Mouse (Mus musculus) lung, postnatal 0 days (tissue): ENCODE measurements at regions not wholly inside any gene's neighbourhood (a gene's known extent, or its start where the extent isn't known, plus 50 kb on each side); places are given as distances from the start of the nearest gene placed in this dataset.

Source experiments
- ATAC-seq: fragments of 200-750 bp; cut with Nextera tagmentation; 2 replicates; pipeline ENCODE4 v1.8.0; 2017; ENCODE audit warnings: moderate library complexity
- DNase-seq: peaks from one replicate; pipeline ENCODE4 v3.0.0-alpha.2; 2016; ENCODE audit warnings: low spot score
- H3K27ac ChIP-seq: fragments of 300-500 bp; sonication (generic); 2 replicates; pipeline ENCODE4 v1.5.1; 2014; ENCODE audit warnings: antibody characterized with exemption, mild to moderate bottlenecking, low read length, mixed read lengths
- H3K27me3 ChIP-seq: fragments of 300-500 bp; sonication (generic); replicated peaks from 2 replicates; pipeline ENCODE4 v1.6.1; 2014; ENCODE audit warnings: low read length, mixed read lengths; ENCODE audit not compliant: insufficient read depth
- H3K36me3 ChIP-seq: fragments of 300-500 bp; sonication (generic); 2 replicates; pipeline ENCODE4 v1.6.1; 2014; ENCODE audit warnings: low read length, mixed read lengths; ENCODE audit not compliant: insufficient read depth
- H3K4me1 ChIP-seq: fragments of 300-500 bp; sonication (generic); 2 replicates; pipeline ENCODE4 v1.6.1; 2014; ENCODE audit warnings: antibody characterized with exemption, low read depth, low read length, mixed read lengths; ENCODE audit not compliant: insufficient read depth
- H3K4me2 ChIP-seq: fragments of 300-500 bp; sonication (generic); replicated peaks from 2 replicates; pipeline ENCODE4 v1.6.1; 2014; ENCODE audit warnings: low read depth, mild to moderate bottlenecking, low read length, moderate library complexity, mixed read lengths
- H3K4me3 ChIP-seq: fragments of 300-500 bp; sonication (generic); 2 replicates; pipeline ENCODE4 v1.5.1; 2014; ENCODE audit warnings: low read depth, low read length
- H3K9ac ChIP-seq: fragments of 300-500 bp; sonication (generic); replicated peaks from 2 replicates; pipeline ENCODE4 v1.6.1; 2014; ENCODE audit warnings: low read depth, mild to moderate bottlenecking
- H3K9me3 ChIP-seq: fragments of 300-500 bp; sonication (generic); 2 replicates; pipeline ENCODE4 v1.6.1; 2016; ENCODE audit warnings: low read length, mixed read lengths
- CTCF ChIP-seq: IDR thresholded peaks from 2 replicates; pipeline ENCODE4 v1.5.1; 2016; ENCODE audit warnings: antibody characterized with exemption, mild to moderate bottlenecking
- EP300 ChIP-seq: IDR thresholded peaks from 2 replicates; pipeline ENCODE4 v1.6.1; 2016; ENCODE audit warnings: antibody characterized with exemption, mild to moderate bottlenecking, control low read depth
- WGBS: fragments of 180-500 bp; shearing (Covaris S2); extraction: QIAGEN DNeasy Blood & Tissue Kit; methylation state at CpG from one replicate; pipeline ENCODE4 v1.1.7; 2014; 5-methylcytosine and 5-hydroxymethylcytosine counted together

GRCm38 (mm10) chr5:106773201-106773934 is 76.3 kb upstream of the Zfp644 start:
- no peak overlapping the region for H3K27ac ChIP-seq
- no peak for ATAC-seq
- H3K36me3 ChIP-seq = no peaks in the 10 kb centered on the region
- H3K9me3 ChIP-seq = no peaks in the 10 kb centered on the region
- 53% methylated on average over 3 of the region's 3 CpGs for WGBS
- H3K4me3 ChIP-seq = no peak overlapping the region
- H3K4me1 ChIP-seq = no peaks in the 10 kb centered on the region
- DNase-seq = no peak
- TF ChIP-seq CTCF (no peak), EP300 (no peak)
- H3K4me2 ChIP-seq = no peak overlapping the region
- no peak overlapping the region for H3K9ac ChIP-seq
- H3K27me3 ChIP-seq = no peaks in the 10 kb centered on the region

GRCm38 (mm10) chr5:106771029-106771428 is 73.9 kb upstream of the Zfp644 start:
- Histone ChIP-seq H3K27ac (no peak overlapping the region), H3K36me3 (no peaks in the 10 kb centered on the region), H3K9ac (no peak overlapping the region), H3K4me2 (no peak overlapping the region), H3K4me1 (no peaks in the 10 kb centered on the region), H3K9me3 (no peaks in the 10 kb centered on the region), H3K4me3 (no peak overlapping the region), H3K27me3 (no peaks in the 10 kb centered on the region)
- DNase-seq (no peak), ATAC-seq (no peak)
- 79% methylated on average over 1 of the region's 1 CpGs for WGBS
- TF ChIP-seq EP300 (no peak), CTCF (no peak)

- Histone ChIP-seq H3K4me1 (no peaks in the 10 kb centered on the region), H3K27me3 (no peaks in the 10 kb centered on the region), H3K9me3 (no peaks in the 10 kb centered on the region), H3K27ac (no peak overlapping the region), H3K4me2 (no peak overlapping the region), H3K36me3 (no peaks in the 10 kb centered on the region), H3K4me3 (no peak overlapping the region), H3K9ac (no peak overlapping the region)
- ATAC-seq (no peak), DNase-seq (no peak)
- no peak for TF ChIP-seq CTCF
- 82% methylated on average over 3 of the region's 3 CpGs for WGBS
Measured at GRCm38 (mm10) chr5:106765335-106765734, 68.2 kb upstream of the Zfp644 start.

GRCm38 (mm10) chr5:106763283-106763682 is 66.2 kb upstream of the Zfp644 start:
- 36% methylated on average over 3 of the region's 3 CpGs for WGBS
- Histone ChIP-seq H3K9ac (no peak overlapping the region), H3K36me3 (no peaks in the 10 kb centered on the region), H3K4me2 (no peak overlapping the region), H3K27ac (no peak overlapping the region), H3K27me3 (no peaks in the 10 kb centered on the region), H3K4me3 (no peak overlapping the region), H3K4me1 (no peaks in the 10 kb centered on the region), H3K9me3 (no peaks in the 10 kb centered on the region)
- DNase-seq (no peak), ATAC-seq (no peak)
- TF ChIP-seq EP300 (no peak), CTCF (no peak)

- Histone ChIP-seq H3K36me3 (no peaks in the 10 kb centered on the region), H3K4me2 (no peak overlapping the region), H3K4me1 (no peaks in the 10 kb centered on the region), H3K9ac (no peak overlapping the region), H3K27ac (no peak overlapping the region), H3K4me3 (no peak overlapping the region), H3K9me3 (no peaks in the 10 kb centered on the region), H3K27me3 (no peaks in the 10 kb centered on the region; the same call in 1 of the 2 replicates)
- ATAC-seq (no peak), DNase-seq (no peak)
- 13% methylated on average over 16 of the region's 16 CpGs for WGBS
- TF ChIP-seq CTCF (no peak), EP300 (no peak)
Measured at GRCm38 (mm10) chr5:106758036-106758435, 60.9 kb upstream of the Zfp644 start.

- 5% methylated on average over 14 of the region's 14 CpGs for WGBS
- TF ChIP-seq EP300 (no peak), CTCF (no peak)
- Histone ChIP-seq H3K36me3 (no peaks in the 10 kb centered on the region), H3K27ac (no peak overlapping the region), H3K4me3 (no peak overlapping the region), H3K4me1 (no peaks in the 10 kb centered on the region), H3K9ac (no peak overlapping the region), H3K27me3 (no peaks in the 10 kb centered on the region; the same call in 1 of the 2 replicates), H3K9me3 (no peaks in the 10 kb centered on the region), H3K4me2 (no peak overlapping the region)
- ATAC-seq = no peak
- no peak for DNase-seq
Measured at GRCm38 (mm10) chr5:106757436-106757835, 60.3 kb upstream of the Zfp644 start.
